Mouse (Mus musculus) C2C12 (cell line): ENCODE data around the gene Optn. TPM values are rescaled to one million over a fixed set of nuclear protein-coding genes. Genes with fewer than 3 reads are reported as not detected.

Experiments used
- H3K27me3 ChIP-seq: one replicate; pipeline ENCODE4 v1.6.1; 2011; ENCODE audit not compliant: control insufficient read depth, insufficient read depth, insufficient read length
- H3K36me3 ChIP-seq: one replicate; pipeline ENCODE4 v1.6.1; 2011; ENCODE audit not compliant: control insufficient read depth, insufficient read depth
- H3K4me3 ChIP-seq: one replicate; pipeline ENCODE4 v1.5.1; 2011; ENCODE audit warnings: mild to moderate bottlenecking, control low read depth; ENCODE audit not compliant: poor library complexity, insufficient read depth, severe bottlenecking
- H3K79me2 ChIP-seq: one replicate; pipeline ENCODE4 v1.6.1; 2011; ENCODE audit not compliant: control insufficient read depth, insufficient read depth
- H3K79me3 ChIP-seq: one replicate; pipeline ENCODE4 v1.6.1; 2011; ENCODE audit warnings: low read depth, control low read depth
- H3ac ChIP-seq: one replicate; pipeline ENCODE3; 2011; ENCODE audit warnings: low read depth; ENCODE audit not compliant: control insufficient read depth, insufficient read length
- CEBPB ChIP-seq: IDR thresholded peaks from one replicate; pipeline ENCODE4 v1.6.1; 2011; ENCODE audit warnings: low read depth, mild to moderate bottlenecking, control low read depth, moderate library complexity
- CTCF ChIP-seq: IDR thresholded peaks from one replicate; pipeline ENCODE4 v1.5.1; 2011; ENCODE audit not compliant: control insufficient read depth, insufficient read depth, insufficient read length
- FOSL1 ChIP-seq: IDR thresholded peaks from one replicate; pipeline ENCODE4 v1.8.0; 2011; ENCODE audit warnings: mild to moderate bottlenecking, low read length; ENCODE audit not compliant: poor library complexity, insufficient read depth, severe bottlenecking
- MAX ChIP-seq: IDR thresholded peaks from one replicate; pipeline ENCODE4 v1.6.1; 2011; ENCODE audit warnings: mild to moderate bottlenecking, control low read depth
- MYOD1 ChIP-seq: IDR thresholded peaks from one replicate; pipeline ENCODE4 v1.6.1; 2011; ENCODE audit warnings: low read depth; ENCODE audit not compliant: control insufficient read depth, insufficient read length
- MYOG ChIP-seq: IDR thresholded peaks from one replicate; pipeline ENCODE4 v1.6.1; 2011; ENCODE audit not compliant: control insufficient read depth, insufficient read length; ENCODE audit errors: extremely low read depth
- USF1 ChIP-seq: IDR thresholded peaks from one replicate; pipeline ENCODE4 v1.6.1; 2011; ENCODE audit warnings: low read depth, mild to moderate bottlenecking, control low read depth, moderate library complexity
- polyA plus RNA-seq: library from polyadenylated mRNA; unstranded; fragments of >200 nt; fragmentation: generic; extraction: Trizol; gene quantifications from one replicate; pipeline ENCODE4 v1.2.1, GENCODE M21; 2012; ENCODE audit warnings: missing spikeins

Optn gene
- polyA plus RNA-seq, 1 experiment, result 7.4 TPM

DNA sequence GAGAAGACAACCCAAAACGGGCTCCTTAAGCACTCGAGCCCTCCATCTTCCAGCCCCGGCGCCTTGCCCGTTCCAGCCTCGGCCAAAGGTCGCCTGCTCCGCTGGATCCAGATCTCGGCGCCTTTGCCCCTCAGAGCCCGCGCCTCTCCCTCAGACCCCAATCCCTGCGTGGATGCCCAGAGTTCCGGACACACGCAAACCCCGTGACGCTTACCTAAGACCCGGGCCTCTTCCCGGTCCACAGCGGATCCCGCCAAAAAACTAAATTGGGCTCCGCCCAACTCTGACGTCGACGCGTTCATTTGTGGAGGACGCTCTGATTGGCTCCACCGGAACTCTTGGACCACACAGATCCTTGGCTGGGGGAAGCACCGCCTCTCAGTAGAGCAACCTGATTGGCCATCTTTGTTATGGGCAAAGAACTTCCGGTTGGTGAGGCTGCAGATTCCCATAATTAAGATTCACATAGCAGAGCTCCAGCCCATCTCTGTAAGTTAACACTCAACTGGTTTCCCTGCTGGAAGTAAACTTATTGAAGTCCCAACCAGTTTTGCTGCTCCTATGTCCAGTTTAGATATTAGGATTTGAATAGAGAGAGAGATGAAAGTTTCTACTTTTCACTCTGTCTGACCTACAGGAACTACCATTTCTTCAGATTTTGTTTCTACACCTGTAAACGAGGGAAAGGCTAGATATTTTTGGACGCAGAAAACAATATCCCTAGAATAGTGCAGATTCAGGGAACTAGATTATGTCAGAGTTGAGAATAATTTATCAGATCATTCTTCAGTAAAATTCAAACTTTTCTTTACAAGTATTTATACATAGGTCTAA is 51.1 kb downstream of the Optn start, which contains the start of gene Mcm10:
Gene Mcm10, minus strand, starts transcription at position 301 of the 834 bp plus-strand sequence.
- Histone ChIP-seq H3K4me3 (peak within 1 kb of the TSS; percentile 63), H3ac (peak within 1 kb of the TSS; percentile 86), H3K79me2 (peaks cover 25% of the 10 kb centered on the region), H3K27me3 (no peaks in the 10 kb centered on the region), H3K79me3 (peaks cover 12% of the 10 kb centered on the region), H3K36me3 (peaks cover 26% of the 10 kb centered on the region)
- TF ChIP-seq FOSL1 (no peak), MYOG (no peak), CTCF (no peak), USF1 (no peak), MYOD1 (no peak), CEBPB (no peak), MAX (no peak)

GRCm38 (mm10) chr2:5011898-5012490 is 51.9 kb downstream of the Optn start:
- peaks cover 33% of the 10 kb centered on the region for H3K36me3 ChIP-seq
- H3ac ChIP-seq, result peak overlapping the region; percentile 86
- H3K4me3 ChIP-seq, result peak overlapping the region; percentile 63
- TF ChIP-seq MYOG (no peak), FOSL1 (no peak), CEBPB (no peak), MAX (no peak), USF1 (no peak), MYOD1 (no peak), CTCF (no peak)
- peaks cover 25% of the 10 kb centered on the region for H3K79me2 ChIP-seq
- H3K27me3 ChIP-seq, result no peaks in the 10 kb centered on the region
- peaks cover 12% of the 10 kb centered on the region for H3K79me3 ChIP-seq

GRCm38 (mm10) chr2:5007107-5007506 is 56.7 kb downstream of the Optn start:
- H3K36me3 ChIP-seq, result peaks cover 74% of the 10 kb centered on the region
- peaks cover 24% of the 10 kb centered on the region for H3K79me2 ChIP-seq
- H3K27me3 ChIP-seq, result no peaks in the 10 kb centered on the region
- H3ac ChIP-seq, result no peak overlapping the region
- H3K79me3 ChIP-seq, result peaks cover 12% of the 10 kb centered on the region
- no peak for TF ChIP-seq MYOD1
- TF ChIP-seq CTCF, result no peak
- no peak for TF ChIP-seq USF1
- no peak for TF ChIP-seq MYOG
- no peak for TF ChIP-seq MAX
- TF ChIP-seq CEBPB, result no peak
- no peak for TF ChIP-seq FOSL1
- no peak overlapping the region for H3K4me3 ChIP-seq

GRCm38 (mm10) chr2:5001266-5001665 is 62.6 kb downstream of the Optn start:
- TF ChIP-seq MYOG (no peak), MYOD1 (no peak), CTCF (no peak), USF1 (no peak), FOSL1 (no peak), MAX (no peak), CEBPB (no peak)
- Histone ChIP-seq H3K79me2 (no peaks in the 10 kb centered on the region), H3ac (no peak overlapping the region), H3K27me3 (no peaks in the 10 kb centered on the region), H3K4me3 (no peak overlapping the region), H3K79me3 (no peaks in the 10 kb centered on the region), H3K36me3 (peaks cover 91% of the 10 kb centered on the region)

DNA sequence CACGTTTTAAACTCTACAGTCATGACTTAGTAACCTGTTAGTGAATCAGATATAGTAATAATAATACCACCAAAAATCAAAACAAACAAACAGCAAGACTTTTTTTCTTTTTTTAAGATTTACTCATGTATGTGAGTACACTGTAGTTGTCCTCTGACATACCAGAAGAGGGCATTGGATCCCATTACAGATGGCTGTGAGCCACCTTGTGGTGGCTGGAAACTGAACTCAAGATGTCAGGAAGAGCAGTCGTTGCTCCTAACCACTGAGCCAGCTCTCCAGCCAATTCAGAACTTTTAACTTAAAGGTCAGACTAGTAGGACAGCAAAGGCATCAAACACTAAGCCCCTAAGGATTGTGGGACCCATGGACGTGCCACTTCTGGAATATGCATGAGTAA is 64.9 kb downstream of the Optn start:
- Histone ChIP-seq H3K36me3 (peaks cover 96% of the 10 kb centered on the region), H3K79me3 (no peaks in the 10 kb centered on the region), H3K27me3 (no peaks in the 10 kb centered on the region), H3ac (no peak overlapping the region), H3K79me2 (no peaks in the 10 kb centered on the region), H3K4me3 (no peak overlapping the region)
- TF ChIP-seq USF1 (no peak), CTCF (no peak), CEBPB (no peak), FOSL1 (no peak), MYOG (no peak), MYOD1 (no peak), MAX (no peak)

DNA sequence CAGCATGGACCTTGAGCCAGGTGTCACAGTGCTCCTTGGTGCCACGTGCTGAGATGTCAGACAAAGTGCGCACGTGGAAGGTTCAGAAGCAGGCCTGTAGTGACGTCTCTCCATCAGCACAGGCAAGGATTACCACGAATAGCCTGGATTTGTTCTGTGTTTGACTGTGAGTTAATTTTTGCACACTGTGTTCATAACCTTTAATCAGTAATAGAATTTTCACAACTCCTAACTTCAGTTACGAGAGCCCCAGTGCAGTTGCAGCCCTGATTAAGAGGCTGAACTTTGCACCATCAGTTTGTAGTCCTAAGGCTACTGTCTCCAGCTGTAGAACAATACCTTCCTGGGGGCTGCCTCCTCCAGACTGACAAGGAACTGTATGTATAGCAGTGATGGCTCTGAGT is 67.4 kb downstream of the Optn start:
- no peak overlapping the region for H3K4me3 ChIP-seq
- H3K27me3 ChIP-seq, result no peaks in the 10 kb centered on the region
- no peaks in the 10 kb centered on the region for H3K79me3 ChIP-seq
- no peaks in the 10 kb centered on the region for H3K79me2 ChIP-seq
- H3K36me3 ChIP-seq, result peaks cover 92% of the 10 kb centered on the region
- TF ChIP-seq MYOG (no peak), MYOD1 (no peak), CTCF (no peak), CEBPB (no peak), USF1 (no peak), FOSL1 (no peak), MAX (no peak)
- H3ac ChIP-seq, result no peak overlapping the region
